Mouse (Mus musculus): ENCODE data around the gene Dtd1. TPM values are rescaled to one million over a fixed set of nuclear protein-coding genes. Genes with fewer than 3 reads are reported as not detected.

The Dtd1 gene
- polyA plus RNA-seq, 1 experiment from 2014 or later: 178 TPM

GRCm38 (mm10) chr2:144716248-144716647 lies 116.6 kb downstream of the Dtd1 start:
- no peak overlapping the region for H3K9ac ChIP-seq (ENCODE audit: low read depth, low read length)
- ATAC-seq: no peak
- no peaks in the 10 kb centered on the region for H3K27me3 ChIP-seq (ENCODE audit: control insufficient read depth, insufficient read depth, low read depth, low read length)
- H3K9me3 ChIP-seq (replicated peaks; ENCODE audit: control insufficient read depth, low read length, poor library complexity, severe bottlenecking): no peaks in the 10 kb centered on the region
- 86% methylated on average over 5 of the region's 5 CpGs for WGBS
- no peak overlapping the region for H3K4me3 ChIP-seq (ENCODE audit: low read depth, low read length)
- no peaks in the 10 kb centered on the region for H3K36me3 ChIP-seq (ENCODE audit: control insufficient read depth, insufficient read depth, low read length)
- H3K27ac ChIP-seq (ENCODE audit: low read length): no peak overlapping the region
- H3K4me1 ChIP-seq (ENCODE audit: control insufficient read depth, insufficient read depth, low read length): no peaks in the 10 kb centered on the region
- no peak overlapping the region for H3K4me2 ChIP-seq (ENCODE audit: low read length)

GRCm38 (mm10) chr2:144718273-144718672 lies 118.6 kb downstream of the Dtd1 start:
- Histone ChIP-seq H3K4me3 (ENCODE audit: low read depth, low read length) (no peak overlapping the region), H3K9me3 (replicated peaks; ENCODE audit: control insufficient read depth, low read length, poor library complexity, severe bottlenecking) (no peaks in the 10 kb centered on the region), H3K9ac (ENCODE audit: low read depth, low read length) (no peak overlapping the region), H3K27me3 (ENCODE audit: control insufficient read depth, insufficient read depth, low read depth, low read length) (no peaks in the 10 kb centered on the region), H3K36me3 (ENCODE audit: control insufficient read depth, insufficient read depth, low read length) (no peaks in the 10 kb centered on the region), H3K4me1 (ENCODE audit: control insufficient read depth, insufficient read depth, low read length) (no peaks in the 10 kb centered on the region), H3K27ac (ENCODE audit: low read length) (no peak overlapping the region), H3K4me2 (ENCODE audit: low read length) (no peak overlapping the region)
- ATAC-seq: no peak
- 35% methylated on average over 5 of the region's 5 CpGs for WGBS

DNA sequence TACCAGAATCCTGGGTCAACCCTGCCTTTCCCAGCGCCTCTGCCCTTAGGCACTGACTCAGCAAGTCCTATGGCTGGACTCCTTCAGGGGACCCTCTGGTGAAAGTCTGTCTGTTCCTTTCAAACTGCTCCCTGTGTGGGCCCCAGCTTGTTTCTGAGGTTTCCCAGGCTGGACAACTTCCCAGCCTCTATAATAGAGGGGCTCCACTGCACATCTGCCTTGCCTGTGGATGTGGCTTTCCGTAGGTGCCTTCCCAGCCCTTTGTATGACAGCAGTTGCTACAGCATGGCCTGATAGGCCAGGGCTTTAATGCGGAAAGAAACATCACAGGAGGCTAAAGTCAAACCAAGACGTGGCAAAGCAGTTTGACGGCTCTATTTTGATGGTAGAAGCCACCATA lies 119.6 kb downstream of the Dtd1 start:
- no peaks in the 10 kb centered on the region for H3K9me3 ChIP-seq (replicated peaks; ENCODE audit: control insufficient read depth, low read length, poor library complexity, severe bottlenecking)
- H3K9ac ChIP-seq (ENCODE audit: low read depth, low read length): no peak overlapping the region
- no peak overlapping the region for H3K27ac ChIP-seq (ENCODE audit: low read length)
- H3K36me3 ChIP-seq (ENCODE audit: control insufficient read depth, insufficient read depth, low read length): no peaks in the 10 kb centered on the region
- no peak overlapping the region for H3K4me3 ChIP-seq (ENCODE audit: low read depth, low read length)
- no peaks in the 10 kb centered on the region for H3K4me1 ChIP-seq (ENCODE audit: control insufficient read depth, insufficient read depth, low read length)
- H3K4me2 ChIP-seq (ENCODE audit: low read length): no peak overlapping the region
- 56% methylated on average over 5 of the region's 5 CpGs for WGBS
- no peaks in the 10 kb centered on the region for H3K27me3 ChIP-seq (ENCODE audit: control insufficient read depth, insufficient read depth, low read depth, low read length)
- ATAC-seq: no peak

GRCm38 (mm10) chr2:144719718-144720117 lies 120.0 kb downstream of the Dtd1 start:
- Histone ChIP-seq H3K4me1 (ENCODE audit: control insufficient read depth, insufficient read depth, low read length) (no peaks in the 10 kb centered on the region), H3K36me3 (ENCODE audit: control insufficient read depth, insufficient read depth, low read length) (no peaks in the 10 kb centered on the region), H3K9me3 (replicated peaks; ENCODE audit: control insufficient read depth, low read length, poor library complexity, severe bottlenecking) (no peaks in the 10 kb centered on the region), H3K4me3 (ENCODE audit: low read depth, low read length) (no peak overlapping the region), H3K4me2 (ENCODE audit: low read length) (no peak overlapping the region), H3K27me3 (ENCODE audit: control insufficient read depth, insufficient read depth, low read depth, low read length) (no peaks in the 10 kb centered on the region), H3K9ac (ENCODE audit: low read depth, low read length) (no peak overlapping the region), H3K27ac (ENCODE audit: low read length) (no peak overlapping the region)
- WGBS: 68% methylated on average over 4 of the region's 4 CpGs
- no peak for ATAC-seq

DNA sequence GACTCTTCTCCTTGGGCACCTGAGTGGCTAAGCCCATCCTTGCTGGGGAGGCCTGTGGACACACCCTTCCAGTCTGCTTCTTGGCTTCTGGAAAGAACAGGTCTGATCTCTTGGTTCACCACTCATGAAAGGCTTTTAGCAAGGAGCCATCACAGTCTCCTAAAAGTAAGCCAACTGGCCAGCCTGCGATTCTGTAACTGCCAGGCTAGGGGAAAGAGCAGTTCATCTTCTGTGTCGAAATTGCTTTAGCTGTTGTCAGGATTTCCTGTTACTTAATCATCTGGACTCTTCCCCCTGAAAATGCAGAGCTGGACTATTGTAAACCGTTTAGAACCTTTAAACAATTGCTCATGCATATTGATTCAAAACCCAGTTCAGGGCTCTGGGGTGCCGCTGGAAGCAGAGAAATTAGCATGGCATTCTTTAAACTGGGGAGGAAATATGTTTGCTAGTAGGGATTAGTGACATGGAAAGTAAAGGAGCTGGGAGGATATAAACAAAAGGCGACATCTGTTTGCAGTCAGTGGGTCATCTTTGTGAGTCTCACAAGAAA lies 120.8 kb downstream of the Dtd1 start:
- no peaks in the 10 kb centered on the region for H3K4me1 ChIP-seq (ENCODE audit: control insufficient read depth, insufficient read depth, low read length)
- no peaks in the 10 kb centered on the region for H3K36me3 ChIP-seq (ENCODE audit: control insufficient read depth, insufficient read depth, low read length)
- no peak overlapping the region for H3K27ac ChIP-seq (ENCODE audit: low read length)
- no peaks in the 10 kb centered on the region for H3K27me3 ChIP-seq (ENCODE audit: control insufficient read depth, insufficient read depth, low read depth, low read length)
- no peak overlapping the region for H3K9ac ChIP-seq (ENCODE audit: low read depth, low read length)
- no peak overlapping the region for H3K4me3 ChIP-seq (ENCODE audit: low read depth, low read length)
- no peak for ATAC-seq
- H3K4me2 ChIP-seq (ENCODE audit: low read length): no peak overlapping the region
- 19% methylated on average over 5 of the region's 5 CpGs for WGBS
- H3K9me3 ChIP-seq (replicated peaks; ENCODE audit: control insufficient read depth, low read length, poor library complexity, severe bottlenecking): no peaks in the 10 kb centered on the region

- WGBS: 91% methylated on average over 1 of the region's 1 CpGs
- ATAC-seq: peak; percentile 72; the same call in 1 of the 2 replicates
- H3K9ac ChIP-seq (ENCODE audit: low read depth, low read length): no peak overlapping the region
Measured at GRCm38 (mm10) chr2:144724679-144725078, 125.0 kb downstream of the Dtd1 start.

GRCm38 (mm10) chr2:144727136-144727535 lies 127.4 kb downstream of the Dtd1 start:
- H3K4me1 ChIP-seq (ENCODE audit: control insufficient read depth, insufficient read depth, low read length): no peaks in the 10 kb centered on the region
- no peaks in the 10 kb centered on the region for H3K27me3 ChIP-seq (ENCODE audit: control insufficient read depth, insufficient read depth, low read depth, low read length)
- no peak for ATAC-seq
- 95% methylated on average over 3 of the region's 3 CpGs for WGBS
- no peak overlapping the region for H3K27ac ChIP-seq (ENCODE audit: low read length)
- no peaks in the 10 kb centered on the region for H3K9me3 ChIP-seq (replicated peaks; ENCODE audit: control insufficient read depth, low read length, poor library complexity, severe bottlenecking)
- no peak overlapping the region for H3K9ac ChIP-seq (ENCODE audit: low read depth, low read length)
- no peak overlapping the region for H3K4me3 ChIP-seq (ENCODE audit: low read depth, low read length)
- no peak overlapping the region for H3K4me2 ChIP-seq (ENCODE audit: low read length)
- H3K36me3 ChIP-seq (ENCODE audit: control insufficient read depth, insufficient read depth, low read length): no peaks in the 10 kb centered on the region

More at GRCm38 (mm10) chr2:144724679-144725078, 125.0 kb downstream of the Dtd1 start:
- H3K27ac ChIP-seq (ENCODE audit: low read length): no peak overlapping the region
- H3K27me3 ChIP-seq (ENCODE audit: control insufficient read depth, insufficient read depth, low read depth, low read length): no peaks in the 10 kb centered on the region
- H3K4me1 ChIP-seq (ENCODE audit: control insufficient read depth, insufficient read depth, low read length): no peaks in the 10 kb centered on the region
- H3K9me3 ChIP-seq (replicated peaks; ENCODE audit: control insufficient read depth, low read length, poor library complexity, severe bottlenecking): no peaks in the 10 kb centered on the region
- H3K4me3 ChIP-seq (ENCODE audit: low read depth, low read length): no peak overlapping the region
- H3K4me2 ChIP-seq (ENCODE audit: low read length): no peak overlapping the region
- no peaks in the 10 kb centered on the region for H3K36me3 ChIP-seq (ENCODE audit: control insufficient read depth, insufficient read depth, low read length)

- no peaks in the 10 kb centered on the region for H3K9me3 ChIP-seq (replicated peaks; ENCODE audit: control insufficient read depth, low read length, poor library complexity, severe bottlenecking)
- no peak overlapping the region for H3K4me3 ChIP-seq (ENCODE audit: low read depth, low read length)
- no peaks in the 10 kb centered on the region for H3K4me1 ChIP-seq (ENCODE audit: control insufficient read depth, insufficient read depth, low read length)
- H3K4me2 ChIP-seq (ENCODE audit: low read length): no peak overlapping the region
- H3K9ac ChIP-seq (ENCODE audit: low read depth, low read length): no peak overlapping the region
- H3K27ac ChIP-seq (ENCODE audit: low read length): no peak overlapping the region
- no peaks in the 10 kb centered on the region for H3K27me3 ChIP-seq (ENCODE audit: control insufficient read depth, insufficient read depth, low read depth, low read length)
- H3K36me3 ChIP-seq (ENCODE audit: control insufficient read depth, insufficient read depth, low read length): no peaks in the 10 kb centered on the region
- 98% methylated on average over 2 of the region's 2 CpGs for WGBS
- no peak for ATAC-seq
Measured at GRCm38 (mm10) chr2:144729776-144730175, 130.1 kb downstream of the Dtd1 start.

GRCm38 (mm10) chr2:144738161-144738560 lies 138.5 kb downstream of the Dtd1 start:
- 83% methylated on average over 5 of the region's 5 CpGs for WGBS
- H3K36me3 ChIP-seq (ENCODE audit: control insufficient read depth, insufficient read depth, low read length): no peaks in the 10 kb centered on the region
- H3K4me1 ChIP-seq (ENCODE audit: control insufficient read depth, insufficient read depth, low read length): no peaks in the 10 kb centered on the region
- no peak overlapping the region for H3K9ac ChIP-seq (ENCODE audit: low read depth, low read length)
- no peak overlapping the region for H3K4me3 ChIP-seq (ENCODE audit: low read depth, low read length)
- no peaks in the 10 kb centered on the region for H3K9me3 ChIP-seq (replicated peaks; ENCODE audit: control insufficient read depth, low read length, poor library complexity, severe bottlenecking)
- no peak for ATAC-seq
- no peaks in the 10 kb centered on the region for H3K27me3 ChIP-seq (ENCODE audit: control insufficient read depth, insufficient read depth, low read depth, low read length)
- no peak overlapping the region for H3K4me2 ChIP-seq (ENCODE audit: low read length)
- no peak overlapping the region for H3K27ac ChIP-seq (ENCODE audit: low read length)

Measured in midbrain, embryonic 16.5 days (tissue).